Mouse (Mus musculus) liver, embryonic 11.5 days (tissue): Measurements from ENCODE around the gene Per1. TPM values are rescaled to one million over a fixed set of nuclear protein-coding genes. Genes with fewer than 3 reads are reported as not detected.

Experiments used
- ATAC-seq: fragments of 200-750 bp; cut with Nextera tagmentation; replicated peaks from 2 replicates; pipeline ENCODE4 v1.8.0; 2017; ENCODE audit warnings: moderate number of reproducible peaks, mild to moderate bottlenecking, moderate TSS enrichment, moderate library complexity; ENCODE audit not compliant: low FRiP score
- DNase-seq: peaks from one replicate; pipeline ENCODE4 v3.0.0-alpha.2; 2017; ENCODE audit warnings: low spot score
- H3K27ac ChIP-seq: fragments of 300-500 bp; sonication (generic); 2 replicates; pipeline ENCODE4 v1.5.1; 2014; ENCODE audit warnings: mild to moderate bottlenecking, low read depth, low read length, control low read depth
- H3K27me3 ChIP-seq: fragments of 300-500 bp; sonication (generic); replicated peaks from 2 replicates; pipeline ENCODE4 v1.6.1; 2014; ENCODE audit warnings: low read length, mixed read lengths; ENCODE audit not compliant: control insufficient read depth, insufficient read depth
- H3K36me3 ChIP-seq: fragments of 300-500 bp; sonication (generic); 2 replicates; pipeline ENCODE4 v1.6.1; 2014; ENCODE audit warnings: mild to moderate bottlenecking, low read length, moderate library complexity, mixed read lengths; ENCODE audit not compliant: control insufficient read depth, insufficient read depth
- H3K4me1 ChIP-seq: fragments of 300-500 bp; sonication (generic); replicated peaks from 2 replicates; pipeline ENCODE4 v1.6.1; 2014; ENCODE audit warnings: low read length, mixed read lengths; ENCODE audit not compliant: control insufficient read depth, insufficient read depth
- H3K4me2 ChIP-seq: fragments of 300-500 bp; sonication (generic); 2 replicates; pipeline ENCODE4 v1.6.1; 2014; ENCODE audit warnings: mild to moderate bottlenecking, control low read depth, moderate library complexity
- H3K4me3 ChIP-seq: fragments of 300-500 bp; sonication (generic); 2 replicates; pipeline ENCODE4 v1.5.1; 2014; ENCODE audit warnings: low read depth, low read length, control low read depth
- H3K9ac ChIP-seq: fragments of 300-500 bp; sonication (generic); 2 replicates; pipeline ENCODE4 v1.6.1; 2014; ENCODE audit warnings: low read depth, low read length, control low read depth
- H3K9me3 ChIP-seq: fragments of 300-500 bp; sonication (generic); 2 replicates; pipeline ENCODE4 v1.6.1; 2016; ENCODE audit warnings: low read length, inconsistent platforms, mixed read lengths; ENCODE audit not compliant: control insufficient read depth
- WGBS: fragments of 180-500 bp; shearing (Covaris S2); extraction: QIAGEN DNeasy Blood & Tissue Kit; methylation state at CpG from one replicate; pipeline ENCODE4 v1.1.7; 2014; 5-methylcytosine and 5-hydroxymethylcytosine counted together
- polyA plus RNA-seq: library from polyadenylated mRNA; unstranded; fragments of >200 nt; fragmentation: Nextera tagmentation; extraction: Ambion mirVana; gene quantifications from 2 replicates; pipeline ENCODE4 v1.2.1, GENCODE M21; 2014

The Per1 gene
- polyA plus RNA-seq, 1 experiment from 2014 or later, result 6.6 TPM

DNA sequence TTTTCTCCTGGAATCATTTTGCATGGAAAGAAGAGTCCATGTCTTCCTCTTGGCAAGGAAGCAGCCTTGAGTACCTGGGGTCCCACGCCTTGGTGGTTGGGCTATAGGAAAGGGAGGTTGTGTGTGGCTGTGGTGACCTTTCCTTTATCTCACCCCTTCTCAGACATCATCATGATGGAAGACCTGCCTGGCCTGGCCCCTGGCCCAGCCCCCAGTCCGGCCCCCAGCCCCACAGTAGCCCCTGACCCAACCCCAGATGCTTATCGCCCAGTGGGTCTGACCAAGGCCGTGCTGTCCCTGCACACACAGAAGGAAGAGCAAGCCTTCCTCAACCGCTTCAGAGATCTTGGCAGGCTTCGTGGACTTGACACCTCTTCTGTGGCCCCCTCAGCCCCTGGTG, 10.2 kb downstream of the Per1 start:
- no peak overlapping the region for H3K4me3 ChIP-seq
- H3K4me1 ChIP-seq, result peaks cover 13% of the 10 kb centered on the region
- H3K9ac ChIP-seq, result no peak overlapping the region
- H3K36me3 ChIP-seq, result peaks cover 39% of the 10 kb centered on the region
- ATAC-seq (no peak), DNase-seq (no peak)
- H3K9me3 ChIP-seq, result no peaks in the 10 kb centered on the region
- H3K27me3 ChIP-seq, result no peaks in the 10 kb centered on the region
- no peak overlapping the region for H3K27ac ChIP-seq
- H3K4me2 ChIP-seq, result no peak overlapping the region
- WGBS, result 87% methylated on average over 6 of the region's 6 CpGs

DNA sequence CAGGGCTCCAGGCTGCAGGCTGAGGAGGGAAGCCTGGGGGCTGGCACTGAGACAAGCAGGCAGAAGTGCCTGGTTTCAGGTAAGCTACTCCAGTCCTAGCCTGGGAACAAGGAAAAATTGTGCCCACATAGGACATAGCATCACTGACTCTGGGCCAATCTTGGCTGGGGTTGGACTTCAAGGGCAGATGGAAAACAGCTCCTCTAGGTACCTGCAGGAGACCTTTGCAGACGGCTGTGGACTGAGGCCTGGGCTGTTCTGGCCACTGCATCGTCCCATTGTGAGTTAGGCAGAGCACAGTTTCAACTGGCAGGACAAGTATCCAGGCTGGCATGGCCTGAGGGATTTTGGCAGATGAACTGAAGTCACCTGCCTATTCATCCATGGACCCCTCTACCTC, 10.8 kb downstream of the Per1 start:
- DNase-seq, result no peak
- no peak for ATAC-seq
- Histone ChIP-seq H3K4me2 (no peak overlapping the region), H3K9me3 (no peaks in the 10 kb centered on the region), H3K9ac (no peak overlapping the region), H3K4me1 (peaks cover 7% of the 10 kb centered on the region), H3K36me3 (peaks cover 38% of the 10 kb centered on the region), H3K27ac (no peak overlapping the region), H3K4me3 (no peak overlapping the region), H3K27me3 (no peaks in the 10 kb centered on the region)
- WGBS, result 72% methylated on average over 2 of the region's 2 CpGs

- Histone ChIP-seq H3K27ac (no peak overlapping the region), H3K4me2 (no peak overlapping the region), H3K9ac (no peak overlapping the region), H3K9me3 (no peaks in the 10 kb centered on the region), H3K36me3 (peaks cover 33% of the 10 kb centered on the region), H3K27me3 (no peaks in the 10 kb centered on the region), H3K4me3 (no peak overlapping the region), H3K4me1 (peaks cover 8% of the 10 kb centered on the region)
- ATAC-seq, result no peak
- DNase-seq, result no peak
- WGBS, result 93% methylated on average over 11 of the region's 11 CpGs
Observed at GRCm38 (mm10) chr11:69106299-69106698, 11.3 kb downstream of the Per1 start.

DNA sequence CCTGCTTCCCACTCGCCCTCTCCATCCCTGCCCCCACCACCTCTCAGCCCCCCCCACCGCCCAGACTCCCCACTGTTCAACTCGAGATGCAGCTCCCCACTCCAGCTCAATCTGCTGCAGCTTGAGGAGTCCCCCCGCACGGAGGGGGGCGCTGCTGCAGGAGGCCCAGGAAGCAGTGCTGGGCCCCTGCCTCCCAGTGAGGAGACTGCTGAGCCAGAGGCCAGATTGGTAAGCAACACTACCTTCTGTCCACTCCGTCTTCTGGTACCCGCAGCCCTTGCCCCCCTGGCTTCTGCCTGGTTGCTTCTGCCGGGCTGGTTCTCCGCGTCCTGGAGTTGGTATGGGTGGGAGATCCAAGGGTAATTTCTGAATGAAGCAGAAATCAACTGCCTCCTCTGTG, 11.8 kb downstream of the Per1 start:
- Histone ChIP-seq H3K27ac (no peak overlapping the region), H3K36me3 (peaks cover 30% of the 10 kb centered on the region)
- ATAC-seq, result no peak

DNA sequence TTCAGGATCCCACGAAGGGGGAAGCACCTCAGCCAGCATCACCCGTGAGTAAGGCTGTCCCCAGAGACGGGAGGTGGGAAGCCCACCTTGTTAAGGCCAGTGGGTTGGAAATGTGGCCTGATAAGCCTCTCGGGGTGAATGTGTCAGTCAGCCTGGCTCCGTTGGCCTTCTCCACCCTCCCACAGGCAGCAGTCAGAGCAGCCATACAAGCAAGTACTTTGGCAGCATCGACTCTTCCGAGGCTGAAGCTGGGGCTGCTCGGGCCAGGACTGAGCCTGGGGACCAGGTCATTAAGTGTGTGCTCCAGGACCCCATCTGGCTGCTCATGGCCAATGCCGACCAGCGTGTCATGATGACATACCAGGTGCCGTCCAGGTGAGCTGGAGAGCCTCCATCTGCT, 12.7 kb downstream of the Per1 start:
- WGBS, result 83% methylated on average over 11 of the region's 11 CpGs
- Histone ChIP-seq H3K9me3 (no peaks in the 10 kb centered on the region), H3K27ac (no peak overlapping the region), H3K4me3 (0 out of 2 replicates have a peak overlapping the region, but pooled peaks have one; percentile 11), H3K4me1 (peaks cover 14% of the 10 kb centered on the region), H3K9ac (no peak overlapping the region), H3K36me3 (peaks cover 30% of the 10 kb centered on the region), H3K4me2 (no peak overlapping the region), H3K27me3 (no peaks in the 10 kb centered on the region)
- ATAC-seq (no peak), DNase-seq (no peak)

More for the DNA sequence above, 11.8 kb downstream of the Per1 start:
- WGBS, result 89% methylated on average over 11 of the region's 11 CpGs
- no peak for DNase-seq
- no peak overlapping the region for H3K9ac ChIP-seq
- H3K4me2 ChIP-seq, result no peak overlapping the region
- no peaks in the 10 kb centered on the region for H3K27me3 ChIP-seq
- H3K9me3 ChIP-seq, result no peaks in the 10 kb centered on the region
- 0 out of 2 replicates have a peak overlapping the region, but pooled peaks have one; percentile 2 for H3K4me3 ChIP-seq
- H3K4me1 ChIP-seq, result peaks cover 13% of the 10 kb centered on the region

GRCm38 (mm10) chr11:69108223-69108622, 13.2 kb downstream of the Per1 start:
- Histone ChIP-seq H3K9me3 (no peaks in the 10 kb centered on the region), H3K9ac (no peak overlapping the region), H3K27me3 (no peaks in the 10 kb centered on the region), H3K4me2 (no peak overlapping the region), H3K36me3 (peaks cover 30% of the 10 kb centered on the region), H3K4me3 (no peak overlapping the region), H3K27ac (no peak overlapping the region), H3K4me1 (peaks cover 14% of the 10 kb centered on the region)
- DNase-seq (no peak), ATAC-seq (no peak)
- 94% methylated on average over 9 of the region's 9 CpGs for WGBS

GRCm38 (mm10) chr11:69109032-69109900, 14.2 kb downstream of the Per1 start:
- DNase-seq (no peak), ATAC-seq (no peak)
- H3K27ac ChIP-seq, result no peak overlapping the region
- H3K4me2 ChIP-seq, result peak overlapping the region; percentile 82
- WGBS, result 81% methylated on average over 13 of the region's 13 CpGs
- H3K9ac ChIP-seq, result no peak overlapping the region
- peaks cover 26% of the 10 kb centered on the region for H3K36me3 ChIP-seq
- H3K4me3 ChIP-seq, result peak overlapping the region; percentile 61
- peaks cover 14% of the 10 kb centered on the region for H3K4me1 ChIP-seq
- H3K9me3 ChIP-seq, result no peaks in the 10 kb centered on the region
- H3K27me3 ChIP-seq, result no peaks in the 10 kb centered on the region

- Histone ChIP-seq H3K4me3 (peak overlapping the region; percentile 61), H3K27me3 (no peaks in the 10 kb centered on the region), H3K4me1 (peaks cover 14% of the 10 kb centered on the region), H3K9ac (peak overlapping the region; percentile 62), H3K4me2 (peak overlapping the region; percentile 82), H3K27ac (peak overlapping the region; percentile 43), H3K9me3 (no peaks in the 10 kb centered on the region), H3K36me3 (peaks cover 22% of the 10 kb centered on the region)
- ATAC-seq (peak; percentile 78), DNase-seq (peak; percentile 98)
- WGBS, result under 1% methylated on average over 30 of the region's 30 CpGs
Observed at GRCm38 (mm10) chr11:69110319-69111046, 15.5 kb downstream of the Per1 start.
